ENCODE assay signal across 31 mouse cellular contexts in the genomic region with DNA sequence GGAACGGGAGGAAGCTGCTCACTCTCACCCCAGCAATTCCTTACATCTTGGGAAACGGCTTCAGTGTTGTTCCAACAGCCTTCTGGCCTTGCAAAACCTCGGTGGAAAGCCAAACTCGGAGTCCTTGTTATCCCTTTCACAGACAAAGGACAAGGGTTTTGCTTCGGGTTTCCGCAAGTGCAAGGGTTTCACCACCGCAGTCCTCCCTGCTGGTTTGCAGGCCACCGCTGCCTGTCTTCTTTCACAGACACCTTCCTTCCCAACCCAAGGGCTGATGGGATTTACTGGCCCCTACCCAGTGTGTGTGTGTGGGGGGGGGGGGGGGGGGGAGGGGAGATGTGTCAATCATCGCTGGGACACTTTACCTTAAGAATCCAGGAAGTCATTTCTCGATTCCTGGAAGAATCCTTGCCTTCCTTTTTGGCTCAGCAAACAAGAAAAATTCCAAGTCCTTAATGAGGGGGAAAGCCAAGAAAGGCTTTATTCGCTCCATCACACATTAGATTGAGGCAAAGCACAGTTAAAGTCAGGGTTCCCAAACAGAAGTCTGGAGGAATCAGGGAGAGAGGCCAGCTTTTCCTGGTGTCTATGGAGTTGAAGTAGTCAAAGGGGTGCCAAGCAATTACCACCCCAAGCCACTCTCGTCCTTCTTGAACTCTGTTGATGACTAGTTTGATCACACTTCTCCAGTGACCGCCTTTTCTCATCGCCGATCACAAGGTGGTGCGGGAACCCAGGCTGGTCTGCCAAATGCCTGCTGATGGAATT. TPM values are rescaled to one million over a fixed set of nuclear protein-coding genes. Genes with fewer than 3 reads are reported as not detected.
A peak's percentile ranks its signal among the peaks of the same experiment; 100 is the strongest.
DNase-seq lines count a peak whose midpoint lies in the region; ATAC-seq and TF ChIP-seq lines count a peak whose summit lies in the region.
"Had no signal": no experiment of that assay in that cellular context is flagged by ENCODE, and none has a peak within 500 bp of the region (broad histone marks: within the 10 kb centered on the region; RNA-seq: fewer than 3 reads in every experiment).

No protein-coding gene starts in this region.

- no peak overlapping the region for H3K4me3 ChIP-seq in forebrain, embryonic 10.5 days
- no peak overlapping the region for H3K4me3 ChIP-seq in forebrain, embryonic 12.5 days (replicated peaks)
- no peak overlapping the region for H3K4me3 ChIP-seq in forebrain, embryonic 15.5 days
- H3K4me3 ChIP-seq in thymus, adult 2 months (ENCODE audit: control insufficient read depth, insufficient read depth, low read length): no peak overlapping the region
- H3K4me3 ChIP-seq: erythroblast, embryonic 14.5 days; hindbrain, embryonic 10.5 days; hindbrain, embryonic 15.5 days; intestine, embryonic 15.5 days; liver, embryonic 12.5 days; megakaryocyte, embryonic 14.5 days; midbrain, embryonic 12.5 days had no signal

- H3K4me2 ChIP-seq in forebrain, embryonic 12.5 days: no peak overlapping the region
- no peak overlapping the region for H3K4me2 ChIP-seq in forebrain, embryonic 15.5 days (replicated peaks)
- H3K4me2 ChIP-seq: hindbrain, embryonic 15.5 days; intestine, embryonic 15.5 days; liver, embryonic 12.5 days; midbrain, embryonic 12.5 days had no signal

- TF ChIP-seq CTCF in thymus, adult 2 months (IDR thresholded peaks at IDR 0.05; ENCODE audit: borderline replicate concordance, control insufficient read depth, extremely low read depth, insufficient read depth, low read length, poor library complexity): no peak

- H3K9ac ChIP-seq in forebrain, embryonic 12.5 days: no peak overlapping the region
- H3K9ac ChIP-seq in forebrain, embryonic 15.5 days (replicated peaks): no peak overlapping the region
- H3K9ac ChIP-seq: hindbrain, embryonic 15.5 days; intestine, embryonic 15.5 days; liver, embryonic 12.5 days; liver, postnatal 0 days; midbrain, embryonic 12.5 days had no signal

- TF ChIP-seq POLR2A in thymus, adult 2 months (IDR thresholded peaks at IDR 0.05; ENCODE audit: control insufficient read depth, extremely low read depth, insufficient read depth, low read length, poor library complexity): no peak

- no peak for DNase-seq in forebrain, embryonic 10.5 days (ENCODE audit: extremely low spot score, low spot score)
- peak; percentile 34 for DNase-seq in lung, postnatal 14 days
- no peak for DNase-seq in lung, adult 18-20 months
- DNase-seq in Muller cell, postnatal 12 days (ENCODE audit: inconsistent ontology term): peak; percentile 8
- no peak for DNase-seq in thymus, adult 2 months
- DNase-seq in frontal cortex, postnatal 10 days (ENCODE audit: low spot score in 2 of 2): no peak
- DNase-seq: adrenal gland, adult 2 months; adrenal gland, postnatal 36 days; cerebellum, adult 2 months; gastrocnemius, postnatal 36 days; heart, postnatal 14 days; kidney, adult 8-10 months; layer of hippocampus, postnatal 36 days; liver, postnatal 0 days; retina, postnatal 1 day; right cerebral cortex, postnatal 14 days had no signal

- no peaks in the 10 kb centered on the region for H3K36me3 ChIP-seq in forebrain, embryonic 10.5 days (replicated peaks)
- H3K36me3 ChIP-seq in forebrain, embryonic 12.5 days (replicated peaks): no peaks in the 10 kb centered on the region
- no peaks in the 10 kb centered on the region for H3K36me3 ChIP-seq in forebrain, embryonic 15.5 days
- H3K36me3 ChIP-seq in thymus, adult 2 months (ENCODE audit: control insufficient read depth, insufficient read depth, low read length): no peaks in the 10 kb centered on the region
- H3K36me3 ChIP-seq: hindbrain, embryonic 10.5 days; hindbrain, embryonic 15.5 days; intestine, embryonic 15.5 days; liver, embryonic 12.5 days; midbrain, embryonic 12.5 days had no signal

- ATAC-seq in forebrain, embryonic 12.5 days (ENCODE audit: low FRiP score): no peak
- ATAC-seq in forebrain, embryonic 15.5 days (replicated peaks): no peak; the same call in 1 of the 2 replicates
- ATAC-seq: activated CD4-positive, CD25-positive, alpha-beta regulatory T cell, adult 4 months; intestine, embryonic 15.5 days; liver, embryonic 12.5 days; liver, postnatal 0 days had no signal

- H3K27me3 ChIP-seq in forebrain, embryonic 10.5 days (ENCODE audit: poor library complexity, severe bottlenecking): no peaks in the 10 kb centered on the region
- H3K27me3 ChIP-seq in forebrain, embryonic 12.5 days: no peaks in the 10 kb centered on the region
- H3K27me3 ChIP-seq in forebrain, embryonic 15.5 days: no peaks in the 10 kb centered on the region
- no peaks in the 10 kb centered on the region for H3K27me3 ChIP-seq in thymus, adult 2 months (ENCODE audit: control insufficient read depth, insufficient read depth, low read length)
- H3K27me3 ChIP-seq: CH12.LX; hindbrain, embryonic 15.5 days; intestine, embryonic 15.5 days; liver, embryonic 12.5 days; megakaryocyte, embryonic 14.5 days; midbrain, embryonic 12.5 days had no signal

- H3K9me3 ChIP-seq in forebrain, embryonic 10.5 days: peaks cover 8% of the 10 kb centered on the region
- H3K9me3 ChIP-seq in forebrain, embryonic 12.5 days: 0 out of 2 replicates have a peak, but pooled peaks cover 7% of the 10 kb centered on the region
- no peaks in the 10 kb centered on the region for H3K9me3 ChIP-seq in forebrain, embryonic 15.5 days
- H3K9me3 ChIP-seq: hindbrain, embryonic 15.5 days; intestine, embryonic 15.5 days had no signal

- no peaks in the 10 kb centered on the region for H3K4me1 ChIP-seq in forebrain, embryonic 10.5 days
- H3K4me1 ChIP-seq in forebrain, embryonic 12.5 days: no peaks in the 10 kb centered on the region
- H3K4me1 ChIP-seq in forebrain, embryonic 15.5 days: no peaks in the 10 kb centered on the region
- H3K4me1 ChIP-seq in thymus, adult 2 months (replicated peaks; ENCODE audit: control insufficient read depth, insufficient read depth, low read length): no peaks in the 10 kb centered on the region
- H3K4me1 ChIP-seq: hindbrain, embryonic 10.5 days; hindbrain, embryonic 15.5 days; intestine, embryonic 15.5 days; liver, embryonic 12.5 days; midbrain, embryonic 12.5 days had no signal

- 92% methylated on average over 16 of the region's 16 CpGs for WGBS in forebrain, embryonic 10.5 days
- 86% methylated on average over 16 of the region's 16 CpGs for WGBS in forebrain, embryonic 12.5 days
- WGBS in forebrain, embryonic 15.5 days: 65% methylated on average over 16 of the region's 16 CpGs
- 94% methylated on average over 16 of the region's 16 CpGs for WGBS in thymus, adult 2 months

- 0 out of 2 replicates have a peak overlapping the region, but pooled peaks have one; percentile 4 for H3K27ac ChIP-seq in forebrain, embryonic 10.5 days
- no peak overlapping the region for H3K27ac ChIP-seq in forebrain, embryonic 12.5 days
- H3K27ac ChIP-seq in forebrain, embryonic 15.5 days (replicated peaks): peak overlapping the region; percentile 28; the same call in 1 of the 2 replicates
- no peak overlapping the region for H3K27ac ChIP-seq in thymus, adult 2 months (ENCODE audit: control insufficient read depth, insufficient read depth, low read length)
- H3K27ac ChIP-seq: hindbrain, embryonic 10.5 days; hindbrain, embryonic 15.5 days; intestine, embryonic 15.5 days; kidney, postnatal 0 days; liver, embryonic 12.5 days; midbrain, embryonic 12.5 days had no signal

RNA-seq across cellular contexts. Expression of gene Tex26, which starts 35.4 kb away (rescaled TPM):
- 1.5 and 2.2 TPM in 2 replicates for polyA plus RNA-seq in forebrain, embryonic 10.5 days (2016; fragmentation: Nextera tagmentation; extraction: Ambion mirVana)
- 2.0 and 2.9 TPM in 2 replicates for polyA plus RNA-seq in forebrain, embryonic 12.5 days (2016; fragmentation: Nextera tagmentation; extraction: Ambion mirVana)
- polyA plus RNA-seq in forebrain, embryonic 15.5 days (2015; fragmentation: Nextera tagmentation; extraction: Ambion mirVana): 1.3 and 2.1 TPM in 2 replicates
- polyA plus RNA-seq in thymus, adult 2 months (2012; rRNA removed): 0.18 and 0.38 TPM in 2 replicates
- polyA plus RNA-seq: activated CD4-positive, CD25-positive, alpha-beta regulatory T cell, adult 4 months; adrenal gland, adult 2 months; erythroblast, embryonic 14.5 days; large intestine, adult 2 months; liver, postnatal 0 days; small intestine, adult 2 months had no signal

RNA-seq across cellular contexts. Expression of gene Wdr95, which starts 53.6 kb away (rescaled TPM):
- not detected in 2 replicates for polyA plus RNA-seq in forebrain, embryonic 10.5 days (2016; fragmentation: Nextera tagmentation; extraction: Ambion mirVana)
- polyA plus RNA-seq in forebrain, embryonic 12.5 days (2016; fragmentation: Nextera tagmentation; extraction: Ambion mirVana): 0.17 and 0.68 TPM in 2 replicates
- polyA plus RNA-seq in forebrain, embryonic 15.5 days (2015; fragmentation: Nextera tagmentation; extraction: Ambion mirVana): 0.46 and 0.75 TPM in 2 replicates
- polyA plus RNA-seq in thymus, adult 2 months (2012; rRNA removed): 0.18 and 0.31 TPM in 2 replicates
- polyA plus RNA-seq: activated CD4-positive, CD25-positive, alpha-beta regulatory T cell, adult 4 months; adrenal gland, adult 2 months; erythroblast, embryonic 14.5 days; heart, embryonic 14.5 days; intestine, embryonic 15.5 days; large intestine, adult 2 months; liver, embryonic 12.5 days; liver, postnatal 0 days; small intestine, adult 2 months had no signal

Comparison
In these comparisons a context has a peak if more than half of its experiments do, and no peak if none do; other contexts are left out.
1. DNase-seq: peak in lung, postnatal 14 days (single experiment) and Muller cell, postnatal 12 days (single experiment); none in forebrain, embryonic 10.5 days (single experiment), lung, adult 18-20 months (0 of 2), thymus, adult 2 months (single experiment) and frontal cortex, postnatal 10 days (0 of 2).
2. H3K27ac ChIP-seq: peak in forebrain, embryonic 10.5 days (single experiment) and forebrain, embryonic 15.5 days (single experiment); none in forebrain, embryonic 12.5 days (single experiment) and thymus, adult 2 months (single experiment).